Mouse (Mus musculus) embryonic facial prominence, embryonic 14.5 days (tissue): ENCODE results near the gene Gpatch2. TPM values are rescaled to one million over a fixed set of nuclear protein-coding genes. Genes with fewer than 3 reads are reported as not detected.

ENCODE experiments used
- ATAC-seq: fragments of 200-750 bp; cut with Nextera tagmentation; 2 replicates; pipeline ENCODE4 v1.8.0; 2017; ENCODE audit warnings: low read depth, moderate number of reproducible peaks, moderate TSS enrichment
- DNase-seq: peaks from one replicate; pipeline ENCODE4 v3.0.0-alpha.2; 2015; ENCODE audit warnings: low spot score
- H3K27ac ChIP-seq: fragments of 300-500 bp; sonication (generic); replicated peaks from 2 replicates; pipeline ENCODE4 v1.5.1; 2014; ENCODE audit warnings: low read depth, mild to moderate bottlenecking, low read length, moderate library complexity
- H3K27me3 ChIP-seq: fragments of 300-500 bp; sonication (generic); replicated peaks from 2 replicates; pipeline ENCODE4 v1.6.1; 2014; ENCODE audit warnings: low read length; ENCODE audit not compliant: control insufficient read depth, insufficient read depth
- H3K36me3 ChIP-seq: fragments of 300-500 bp; sonication (generic); 2 replicates; pipeline ENCODE4 v1.6.1; 2014; ENCODE audit warnings: low read length, mixed read lengths; ENCODE audit not compliant: control insufficient read depth, insufficient read depth
- H3K4me1 ChIP-seq: fragments of 300-500 bp; sonication (generic); 2 replicates; pipeline ENCODE4 v1.6.1; 2014; ENCODE audit warnings: antibody characterized with exemption, low read length; ENCODE audit not compliant: control insufficient read depth, insufficient read depth
- H3K4me2 ChIP-seq: fragments of 300-500 bp; sonication (generic); 2 replicates; pipeline ENCODE4 v1.6.1; 2014; ENCODE audit warnings: low read depth, mild to moderate bottlenecking, low read length, moderate library complexity, mixed read lengths
- H3K4me3 ChIP-seq: fragments of 300-500 bp; sonication (generic); 2 replicates; pipeline ENCODE4 v1.5.1; 2014; ENCODE audit warnings: low read depth, mild to moderate bottlenecking, low read length
- H3K9ac ChIP-seq: fragments of 300-500 bp; sonication (generic); 2 replicates; pipeline ENCODE4 v1.6.1; 2014; ENCODE audit warnings: low read depth, mild to moderate bottlenecking, low read length, moderate library complexity, mixed read lengths
- H3K9me3 ChIP-seq: fragments of 300-500 bp; sonication (generic); 2 replicates; pipeline ENCODE4 v1.6.1; 2016; ENCODE audit warnings: low read length; ENCODE audit not compliant: control insufficient read depth
- WGBS: fragments of 180-500 bp; shearing (Covaris S2); extraction: QIAGEN DNeasy Blood & Tissue Kit; methylation state at CpG from one replicate; pipeline ENCODE4 v1.1.7; 2014; 5-methylcytosine and 5-hydroxymethylcytosine counted together
- polyA plus RNA-seq: library from polyadenylated mRNA; unstranded; fragments of >200 nt; fragmentation: Nextera tagmentation; extraction: Ambion mirVana; gene quantifications from 2 replicates; pipeline ENCODE4 v1.2.1, GENCODE M21; 2014

The Gpatch2 gene
- polyA plus RNA-seq, 1 experiment from 2014 or later = 15.3 TPM

DNA sequence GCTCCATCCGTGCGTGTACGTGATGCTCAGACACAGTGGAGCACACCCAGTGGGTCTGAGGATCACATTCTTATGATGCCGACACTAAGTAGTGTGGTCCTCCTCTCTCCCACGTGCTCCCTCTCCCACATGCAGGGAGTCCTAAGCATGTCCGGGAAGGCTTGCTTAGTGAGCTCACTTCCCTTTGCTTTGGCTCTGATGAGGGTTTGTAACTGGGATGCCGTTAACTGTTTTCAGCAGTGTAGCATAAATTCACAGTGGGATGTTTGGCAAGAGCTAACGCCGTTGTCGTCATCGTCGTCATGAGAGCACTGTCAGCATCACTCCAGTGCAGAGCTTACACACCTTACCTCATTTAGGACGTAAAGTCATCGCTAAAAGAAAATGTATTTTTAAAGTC lies 133.6 kb downstream of the Gpatch2 start:
- Histone ChIP-seq H3K27ac (no peak overlapping the region), H3K4me1 (no peaks in the 10 kb centered on the region), H3K27me3 (no peaks in the 10 kb centered on the region), H3K9ac (no peak overlapping the region), H3K9me3 (no peaks in the 10 kb centered on the region), H3K4me3 (no peak overlapping the region), H3K36me3 (peaks cover 17% of the 10 kb centered on the region; the same call in 1 of the 2 replicates), H3K4me2 (no peak overlapping the region)
- no peak for DNase-seq
- no peak for ATAC-seq
- 91% methylated on average over 14 of the region's 14 CpGs for WGBS

DNA sequence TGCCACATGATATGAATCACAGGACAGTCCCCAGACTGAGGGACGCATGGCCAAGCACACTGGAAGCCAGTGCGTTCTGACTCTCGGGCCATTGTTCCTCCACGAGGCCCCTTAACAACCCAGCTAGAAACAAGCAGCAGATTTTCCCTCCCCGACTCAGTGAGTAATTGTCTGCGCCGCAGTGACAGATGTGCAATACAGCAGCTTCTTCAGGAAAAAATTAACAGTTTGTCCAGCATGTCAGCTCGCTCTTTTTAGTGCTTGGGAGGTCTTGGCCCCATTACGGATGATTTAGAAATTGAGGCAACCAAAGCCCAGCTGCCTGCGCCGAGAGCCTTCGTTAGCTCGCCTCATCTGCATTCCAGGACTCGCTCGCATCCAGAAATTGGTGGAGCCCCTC lies 140.9 kb downstream of the Gpatch2 start:
- Histone ChIP-seq H3K27me3 (no peaks in the 10 kb centered on the region), H3K4me2 (no peak overlapping the region), H3K27ac (no peak overlapping the region), H3K9me3 (no peaks in the 10 kb centered on the region), H3K9ac (no peak overlapping the region), H3K4me3 (no peak overlapping the region), H3K4me1 (no peaks in the 10 kb centered on the region), H3K36me3 (no peaks in the 10 kb centered on the region)
- DNase-seq (peak; percentile 66), ATAC-seq (peak; percentile 53; the same call in 1 of the 2 replicates)
- 71% methylated on average over 15 of the region's 15 CpGs for WGBS

DNA sequence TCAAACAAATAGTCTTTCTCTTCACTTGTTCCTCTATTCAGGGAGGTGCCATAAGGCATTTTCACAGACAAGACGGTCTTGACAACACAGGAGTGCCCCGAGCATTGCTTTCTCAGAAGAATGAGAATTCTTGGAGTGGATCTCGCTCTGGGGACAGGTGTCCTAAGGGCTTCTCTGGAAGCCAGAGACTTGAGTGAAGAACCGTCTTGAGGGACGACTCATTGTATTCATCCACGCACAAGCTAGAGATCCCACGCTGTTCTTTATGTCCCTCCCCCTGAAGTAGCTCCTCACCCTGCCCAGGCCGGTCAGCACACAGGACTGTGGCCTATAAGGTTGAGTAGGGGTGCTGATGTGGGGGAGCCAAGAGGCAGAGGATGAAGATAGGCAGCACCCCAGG lies 141.6 kb downstream of the Gpatch2 start:
- no peaks in the 10 kb centered on the region for H3K9me3 ChIP-seq
- no peak for DNase-seq
- H3K4me3 ChIP-seq = no peak overlapping the region
- H3K27me3 ChIP-seq = no peaks in the 10 kb centered on the region
- no peak overlapping the region for H3K9ac ChIP-seq
- H3K36me3 ChIP-seq = no peaks in the 10 kb centered on the region
- H3K27ac ChIP-seq = no peak overlapping the region
- no peak overlapping the region for H3K4me2 ChIP-seq
- no peak for ATAC-seq
- 80% methylated on average over 8 of the region's 8 CpGs for WGBS
- no peaks in the 10 kb centered on the region for H3K4me1 ChIP-seq

DNA sequence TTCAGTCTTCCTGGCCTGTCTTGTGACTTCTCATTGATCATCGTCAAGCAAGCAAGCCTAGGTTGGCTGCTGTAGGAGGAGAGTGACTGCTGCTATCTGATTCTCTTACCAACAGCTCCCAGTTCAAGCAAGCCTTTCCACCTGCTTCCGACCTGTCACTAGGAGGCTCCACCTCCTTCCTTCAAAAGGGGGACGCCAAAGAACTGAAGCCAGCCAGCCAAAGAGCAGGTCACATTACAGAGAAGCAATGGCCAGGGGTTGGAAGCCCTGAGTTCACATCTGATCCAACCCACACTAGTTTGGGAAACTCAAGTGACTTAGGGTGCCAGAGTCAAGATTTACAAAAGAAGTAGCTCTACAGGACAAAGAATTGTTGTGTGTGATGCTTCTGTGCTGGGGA lies 144.9 kb downstream of the Gpatch2 start:
- H3K27ac ChIP-seq = no peak overlapping the region
- no peak overlapping the region for H3K4me3 ChIP-seq
- 40% methylated on average over 3 of the region's 3 CpGs for WGBS
- H3K27me3 ChIP-seq = no peaks in the 10 kb centered on the region
- H3K4me1 ChIP-seq = no peaks in the 10 kb centered on the region
- H3K9me3 ChIP-seq = no peaks in the 10 kb centered on the region
- H3K36me3 ChIP-seq = no peaks in the 10 kb centered on the region
- DNase-seq = no peak
- no peak overlapping the region for H3K4me2 ChIP-seq
- no peak overlapping the region for H3K9ac ChIP-seq
- ATAC-seq = no peak

DNA sequence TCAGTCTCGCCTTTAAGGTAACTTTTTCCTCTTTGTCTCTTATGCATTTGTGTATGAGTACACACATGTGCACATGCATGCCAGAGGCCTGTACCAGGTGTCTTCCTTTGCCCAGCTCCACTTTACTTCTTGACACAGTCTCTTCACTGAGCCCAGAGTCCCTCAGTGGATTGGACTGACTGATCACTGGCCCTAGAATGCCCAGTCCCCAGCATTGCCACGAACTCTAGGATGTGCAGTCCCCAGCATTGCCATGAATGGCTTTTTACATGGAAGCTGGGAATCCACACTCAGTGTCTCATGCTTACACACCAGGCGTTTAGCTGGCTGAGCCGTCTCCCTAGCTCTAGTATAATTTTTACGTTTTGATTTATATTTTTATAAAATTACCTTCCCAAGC lies 147.2 kb downstream of the Gpatch2 start:
- Histone ChIP-seq H3K9me3 (no peaks in the 10 kb centered on the region), H3K4me1 (no peaks in the 10 kb centered on the region), H3K27me3 (no peaks in the 10 kb centered on the region), H3K27ac (no peak overlapping the region), H3K9ac (no peak overlapping the region), H3K4me3 (no peak overlapping the region), H3K36me3 (no peaks in the 10 kb centered on the region), H3K4me2 (no peak overlapping the region)
- WGBS = 88% methylated on average over 5 of the region's 5 CpGs
- ATAC-seq (no peak), DNase-seq (no peak)

DNA sequence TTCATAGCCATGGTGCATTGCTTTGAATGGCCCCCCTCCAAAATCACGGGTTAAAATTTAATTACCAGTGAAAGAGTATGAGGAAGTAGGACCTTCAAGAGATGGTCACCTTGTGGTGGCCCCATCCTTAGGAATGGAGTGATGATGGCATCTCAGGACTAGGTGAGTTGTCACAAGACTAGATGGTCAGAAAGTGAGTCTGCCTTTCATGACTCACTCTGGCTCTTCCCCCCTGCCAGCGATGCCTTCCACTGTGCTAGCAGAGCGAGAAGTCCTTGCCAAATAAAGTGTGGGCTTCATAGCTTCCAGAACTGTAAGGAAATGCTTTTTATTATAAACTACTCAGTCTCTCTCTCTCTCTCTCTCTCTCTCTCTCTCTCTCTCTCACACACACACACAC lies 150.1 kb downstream of the Gpatch2 start:
- H3K27ac ChIP-seq = no peak overlapping the region
- no peaks in the 10 kb centered on the region for H3K36me3 ChIP-seq
- H3K9me3 ChIP-seq = no peaks in the 10 kb centered on the region
- no peak overlapping the region for H3K9ac ChIP-seq
- no peak overlapping the region for H3K4me3 ChIP-seq
- H3K4me1 ChIP-seq = no peaks in the 10 kb centered on the region
- no peaks in the 10 kb centered on the region for H3K27me3 ChIP-seq
- WGBS = 81% methylated on average over 3 of the region's 3 CpGs
- ATAC-seq = no peak
- no peak overlapping the region for H3K4me2 ChIP-seq
- no peak for DNase-seq

DNA sequence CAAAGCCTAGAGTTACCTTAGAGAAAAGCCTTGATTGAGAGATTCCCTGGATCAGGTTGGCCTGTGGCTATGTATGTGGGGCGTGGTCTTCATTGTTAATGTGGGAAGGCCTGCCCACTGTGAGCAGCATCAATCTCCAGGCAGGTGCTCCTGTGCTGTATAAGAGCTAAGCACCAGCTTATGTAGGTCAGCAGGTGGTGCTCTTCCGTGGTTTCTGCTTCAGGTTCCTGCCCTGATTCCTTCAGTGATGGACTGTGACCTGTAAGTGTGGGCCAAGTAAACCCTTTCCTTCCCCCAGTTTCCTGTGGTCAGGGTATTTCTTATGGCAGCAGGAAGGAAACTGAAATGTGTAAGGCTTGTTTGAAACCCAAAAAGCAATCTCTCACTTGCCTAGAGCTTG lies 151.5 kb downstream of the Gpatch2 start:
- WGBS = 34% methylated on average over 2 of the region's 2 CpGs
- Histone ChIP-seq H3K4me3 (no peak overlapping the region), H3K4me2 (no peak overlapping the region), H3K27ac (no peak overlapping the region), H3K4me1 (no peaks in the 10 kb centered on the region), H3K9ac (no peak overlapping the region), H3K9me3 (no peaks in the 10 kb centered on the region), H3K36me3 (no peaks in the 10 kb centered on the region), H3K27me3 (no peaks in the 10 kb centered on the region)
- ATAC-seq (no peak), DNase-seq (no peak)

DNA sequence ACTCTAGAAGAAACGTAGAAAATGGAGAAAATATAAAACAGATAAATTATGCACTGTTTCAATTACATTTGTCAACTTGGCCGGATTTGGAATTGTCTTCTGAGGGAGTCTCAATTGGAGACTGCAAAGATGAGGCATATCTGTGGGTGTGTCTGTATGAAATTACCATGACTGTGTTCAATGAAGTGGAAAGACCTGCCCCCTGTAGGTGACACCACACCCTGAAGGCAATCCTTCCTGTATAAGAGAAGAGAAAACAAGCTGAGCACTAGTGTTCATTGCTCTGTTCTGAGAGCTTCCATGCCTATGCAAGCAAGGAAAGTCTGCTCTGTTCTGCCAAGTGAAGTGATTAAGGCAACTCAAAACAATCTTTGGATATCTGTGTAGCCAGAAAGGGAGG lies 153.7 kb downstream of the Gpatch2 start:
- H3K4me2 ChIP-seq = no peak overlapping the region
- H3K4me3 ChIP-seq = no peak overlapping the region
- DNase-seq (no peak), ATAC-seq (no peak)
- 70% methylated on average over 2 of the region's 2 CpGs for WGBS
- no peak overlapping the region for H3K9ac ChIP-seq
- no peaks in the 10 kb centered on the region for H3K27me3 ChIP-seq
- H3K27ac ChIP-seq = no peak overlapping the region
- no peaks in the 10 kb centered on the region for H3K4me1 ChIP-seq
- no peaks in the 10 kb centered on the region for H3K36me3 ChIP-seq
- no peaks in the 10 kb centered on the region for H3K9me3 ChIP-seq

DNA sequence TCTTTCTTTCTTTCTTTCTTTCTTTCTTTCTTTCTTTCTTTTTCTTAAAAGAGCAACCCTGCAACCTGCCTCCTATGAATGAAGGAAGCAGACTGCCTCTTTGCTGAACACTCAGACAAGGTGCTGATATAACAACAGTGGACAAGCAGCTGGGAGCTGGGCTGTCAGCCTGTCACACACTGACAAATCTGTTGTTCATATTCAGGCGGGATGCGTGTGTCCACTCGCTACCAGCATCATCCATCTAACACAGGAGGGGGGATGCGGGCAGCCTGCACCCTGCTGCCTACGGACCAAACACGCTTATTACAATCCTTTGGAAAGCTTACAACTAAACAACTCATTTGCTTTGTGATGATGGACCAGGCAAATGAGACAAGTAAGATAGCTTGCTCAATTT lies 158.2 kb downstream of the Gpatch2 start:
- Histone ChIP-seq H3K4me1 (no peaks in the 10 kb centered on the region), H3K27me3 (no peaks in the 10 kb centered on the region), H3K9ac (no peak overlapping the region), H3K4me3 (no peak overlapping the region), H3K36me3 (no peaks in the 10 kb centered on the region), H3K4me2 (no peak overlapping the region), H3K27ac (no peak overlapping the region), H3K9me3 (no peaks in the 10 kb centered on the region)
- DNase-seq (no peak), ATAC-seq (no peak)
- WGBS = 68% methylated on average over 6 of the region's 6 CpGs
